Mouse (Mus musculus) common myeloid progenitor, adult 5-6 weeks (primary cell): ENCODE measurements at regions not wholly inside any gene's neighbourhood (a gene's known extent, or its start where the extent isn't known, plus 50 kb on each side); places are given as distances from the start of the nearest gene placed in this dataset.
A peak's percentile ranks its signal among the peaks of the same experiment; 100 is the strongest.

Experiments used
- ATAC-seq: replicated peaks from 2 replicates; pipeline ENCODE4 v1.8.0; 2016; ENCODE audit warnings: low read depth, mild to moderate bottlenecking, moderate TSS enrichment, inconsistent platforms; ENCODE audit not compliant: poor library complexity, severe bottlenecking

DNA sequence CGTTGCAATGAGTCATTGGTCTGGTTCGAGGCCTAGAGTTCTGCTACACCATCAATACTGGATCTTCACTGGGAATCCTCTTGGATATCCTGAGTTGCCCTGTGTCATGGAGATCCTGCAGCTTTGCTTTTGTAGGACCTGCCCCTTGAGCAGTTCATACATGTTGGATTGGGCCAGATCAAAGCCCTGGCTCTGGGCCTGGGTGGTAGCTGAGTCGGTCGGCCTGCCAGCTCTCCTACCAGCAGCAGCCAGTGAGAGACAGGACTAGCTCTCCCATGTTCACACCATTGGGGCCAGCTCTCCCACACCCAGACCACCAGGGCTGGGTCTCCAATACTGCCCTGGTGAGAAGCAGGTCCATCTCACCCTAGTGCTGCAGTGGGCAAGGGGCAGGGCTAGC lies 139.4 kb downstream of the Wscd1 start:
- ATAC-seq = no peak

DNA sequence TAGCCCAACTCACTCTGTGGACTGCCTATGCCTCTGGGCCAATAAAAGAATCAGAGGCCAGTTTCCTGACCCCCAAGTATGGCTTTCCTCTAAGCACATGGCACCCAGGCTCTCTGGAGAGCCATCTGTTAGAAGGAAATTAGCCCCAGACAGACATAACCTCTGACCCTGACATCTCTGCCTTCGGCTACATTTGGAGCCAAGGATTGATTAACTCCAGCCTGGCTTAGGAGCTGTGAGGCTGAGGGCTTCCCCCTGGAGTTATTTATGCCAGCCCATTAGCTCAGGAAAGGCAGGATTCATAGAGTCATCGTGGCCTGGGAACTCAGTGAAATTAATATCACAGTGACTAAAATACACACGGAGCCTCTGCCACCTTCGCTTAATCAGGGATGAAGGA lies 137.5 kb downstream of the Wscd1 start:
- ATAC-seq = no peak

GRCm38 (mm10) chr11:71886771-71887170 lies 137.1 kb downstream of the Wscd1 start:
- no peak for ATAC-seq

GRCm38 (mm10) chr11:71884861-71885260 lies 135.1 kb downstream of the Wscd1 start:
- no peak for ATAC-seq

DNA sequence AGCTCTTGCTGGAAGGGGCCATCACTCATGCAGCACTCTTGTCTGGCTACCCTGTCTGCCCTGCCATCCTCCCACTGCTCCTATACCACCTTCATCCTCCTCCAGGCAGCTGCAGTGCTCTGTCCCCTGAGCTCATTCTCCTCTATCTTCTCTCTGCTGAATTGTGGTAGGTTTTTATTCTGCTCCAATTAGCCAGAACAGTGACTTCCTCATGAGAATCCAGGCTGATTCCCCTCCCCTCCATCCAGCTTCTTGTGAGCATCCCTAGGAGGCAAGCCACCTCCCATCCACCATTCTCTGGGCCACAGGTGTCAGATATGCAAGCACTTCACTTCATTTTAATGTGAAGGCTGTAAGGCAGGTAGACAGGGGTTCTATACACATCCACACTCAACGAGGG lies 132.1 kb downstream of the Wscd1 start:
- ATAC-seq = no peak

GRCm38 (mm10) chr11:71871297-71871696 lies 121.6 kb downstream of the Wscd1 start:
- no peak for ATAC-seq

- no peak for ATAC-seq
Observed at GRCm38 (mm10) chr11:71866690-71867089, 117.0 kb downstream of the Wscd1 start.

- ATAC-seq = no peak
Observed at GRCm38 (mm10) chr11:71857926-71858325, 108.2 kb downstream of the Wscd1 start.

GRCm38 (mm10) chr11:71855557-71855956 lies 105.8 kb downstream of the Wscd1 start:
- ATAC-seq = no peak

DNA sequence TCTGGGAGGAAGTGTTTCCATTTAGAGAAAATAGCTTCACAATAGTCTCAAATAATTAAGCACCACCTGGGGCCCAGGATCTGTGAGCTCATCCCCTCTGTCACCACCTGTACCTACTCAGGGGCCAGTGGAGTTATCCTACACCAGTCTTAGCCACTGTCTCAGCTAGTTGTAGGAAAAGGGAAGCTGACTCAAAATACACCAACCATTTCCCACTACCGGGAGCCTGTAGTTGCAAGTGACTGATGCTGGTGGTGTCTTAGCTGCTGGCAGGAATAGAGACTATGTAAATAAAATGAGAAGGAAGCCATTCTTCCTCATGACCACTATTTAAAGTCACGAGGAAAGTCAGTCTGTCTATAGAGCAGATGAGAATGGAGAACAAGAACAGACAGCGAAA lies 105.3 kb downstream of the Wscd1 start:
- ATAC-seq = no peak

DNA sequence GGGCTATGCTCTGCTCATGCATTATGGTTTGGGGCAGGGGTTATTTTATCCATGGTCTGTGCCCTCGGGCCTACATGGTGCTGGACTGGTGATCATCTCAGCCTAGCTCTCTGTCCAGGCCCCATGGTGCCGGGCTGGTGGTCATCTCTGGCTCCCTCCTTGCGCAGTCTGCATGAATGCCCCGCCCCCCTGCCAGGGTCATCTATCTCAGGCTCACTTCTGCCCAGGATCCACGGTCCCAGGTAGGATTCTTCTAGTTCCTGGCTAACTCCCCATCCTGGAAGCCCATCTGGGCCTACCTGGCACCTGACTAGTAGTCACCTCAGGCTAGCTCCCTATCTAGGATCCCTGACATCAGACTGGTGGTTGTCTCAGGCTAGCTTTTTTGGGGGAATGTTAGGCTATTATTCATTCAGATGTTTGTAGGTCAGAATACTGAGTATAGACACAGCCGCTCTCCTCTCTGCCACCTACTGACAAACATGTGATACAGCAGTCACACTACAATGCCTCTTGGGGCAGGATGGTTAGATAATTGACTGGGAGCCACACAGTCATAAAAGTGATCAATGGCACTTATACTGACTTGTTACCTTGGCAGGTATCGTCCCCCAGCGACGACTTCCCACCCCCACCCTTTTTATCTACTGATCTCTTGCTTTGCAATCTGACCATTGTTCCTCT lies 98.1 kb downstream of the Wscd1 start:
- 0 out of 2 replicates have a peak, but pooled peaks have one; percentile 36 for ATAC-seq

DNA sequence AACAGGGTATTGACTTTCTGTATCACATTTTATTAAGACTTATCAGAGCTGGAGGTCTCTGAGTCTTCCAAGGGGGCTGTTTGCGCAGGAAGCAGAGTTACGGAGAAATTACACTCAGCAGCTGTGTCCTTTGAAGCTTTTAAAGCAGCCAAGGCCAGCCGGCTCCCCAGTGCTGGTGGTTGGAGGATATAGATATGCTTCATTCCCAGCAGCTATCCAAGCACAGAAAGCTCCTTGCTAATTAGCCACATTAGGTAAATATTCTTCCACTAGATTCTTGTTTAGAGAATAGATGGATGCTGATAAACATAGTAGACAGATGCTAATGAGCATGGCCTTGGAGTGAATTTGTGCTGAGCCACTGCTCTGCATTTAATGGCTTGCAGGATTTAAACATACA lies 96.8 kb downstream of the Wscd1 start:
- ATAC-seq = no peak

GRCm38 (mm10) chr11:71840635-71841443 lies 91.1 kb downstream of the Wscd1 start:
- no peak for ATAC-seq
